Mouse (Mus musculus): ENCODE data around the gene Ankrd13b. TPM values are rescaled to one million over a fixed set of nuclear protein-coding genes. Genes with fewer than 3 reads are reported as not detected.

Gene Ankrd13b
- polyA plus RNA-seq, 1 experiment from 2014 or later, result 10.4 TPM

GRCm38 (mm10) chr11:77423175-77423859 lies 66.2 kb downstream of the Ankrd13b start:
- no peak overlapping the region for H3K9ac ChIP-seq
- H3K4me1 ChIP-seq, result no peaks in the 10 kb centered on the region
- no peak for ATAC-seq (ENCODE audit: insufficient number of reproducible peaks, low FRiP score, low TSS enrichment, low read depth)
- H3K9me3 ChIP-seq (replicated peaks), result no peaks in the 10 kb centered on the region
- no peak overlapping the region for H3K4me2 ChIP-seq (replicated peaks)
- 76% methylated on average over 4 of the region's 4 CpGs for WGBS
- H3K36me3 ChIP-seq, result peaks cover 17% of the 10 kb centered on the region
- H3K27me3 ChIP-seq, result no peaks in the 10 kb centered on the region
- no peak overlapping the region for H3K27ac ChIP-seq (replicated peaks)
- H3K4me3 ChIP-seq (replicated peaks), result no peak overlapping the region

Other genes starting within 250 kb of the Ankrd13b start
- gene Coro6, start 27.3 kb downstream of the Ankrd13b start, polyA plus RNA-seq (2015; fragmentation: Nextera tagmentation; extraction: Ambion mirVana), result 1.6 and 2.4 TPM in 2 replicates
- 11.7 and 12.5 TPM in 2 replicates for gene Git1, start 3.9 kb upstream of the Ankrd13b start, polyA plus RNA-seq (2015; fragmentation: Nextera tagmentation; extraction: Ambion mirVana)
- 3.5 and 3.9 TPM in 2 replicates for gene Abhd15, start 25.4 kb upstream of the Ankrd13b start, polyA plus RNA-seq (2015; fragmentation: Nextera tagmentation; extraction: Ambion mirVana)
- gene Trp53i13, start 26.3 kb upstream of the Ankrd13b start, polyA plus RNA-seq (2015; fragmentation: Nextera tagmentation; extraction: Ambion mirVana), result 61.8 and 63.9 TPM in 2 replicates
- 0.29 and 0.39 TPM in 2 replicates for gene Gm10392, start 29.5 kb upstream of the Ankrd13b start, polyA plus RNA-seq (2015; fragmentation: Nextera tagmentation; extraction: Ambion mirVana)
- 13.7 and 15.1 TPM in 2 replicates for gene Taok1, start 118.1 kb upstream of the Ankrd13b start, polyA plus RNA-seq (2015; fragmentation: Nextera tagmentation; extraction: Ambion mirVana)
- 5.1 and 5.2 TPM in 2 replicates for gene Nufip2, start 196.5 kb upstream of the Ankrd13b start, polyA plus RNA-seq (2015; fragmentation: Nextera tagmentation; extraction: Ambion mirVana)
- 6.0 and 7.2 TPM in 2 replicates for gene Cryba1, start 235.6 kb upstream of the Ankrd13b start, polyA plus RNA-seq (2015; fragmentation: Nextera tagmentation; extraction: Ambion mirVana)

All from embryonic facial prominence, embryonic 15.5 days (tissue).